Mouse (Mus musculus) kidney, adult 2 months (tissue): ENCODE data around the gene Arhgdig.

Experiments used
- CTCF ChIP-seq: fragments of 200-500 bp; conservative IDR thresholded peaks from 2 replicates; pipeline ENCODE4 v1.5.1; 2011; ENCODE audit warnings: low read depth, mild to moderate bottlenecking, control low read depth, low read length, moderate library complexity, mixed read lengths; ENCODE audit not compliant: insufficient read depth, insufficient read length
- POLR2A ChIP-seq: fragments of 200-500 bp; IDR thresholded peaks from one replicate; pipeline ENCODE4 v1.6.1; 2011; ENCODE audit warnings: low read depth, low read length, control low read depth

- TF ChIP-seq CTCF: no peak
- no peak for TF ChIP-seq POLR2A
Measured at GRCm38 (mm10) chr17:26151886-26152630, 55.5 kb downstream of the Arhgdig start.
